Mouse (Mus musculus) hindbrain, embryonic 12.5 days (tissue): ENCODE data around the gene Astn1. TPM values are rescaled to one million over a fixed set of nuclear protein-coding genes. Genes with fewer than 3 reads are reported as not detected.

Source experiments
- ATAC-seq: fragments of 200-750 bp; cut with Nextera tagmentation; 2 replicates; pipeline ENCODE4 v1.8.0; 2017; ENCODE audit warnings: moderate TSS enrichment; ENCODE audit not compliant: low FRiP score
- H3K27ac ChIP-seq: fragments of 300-500 bp; sonication (generic); 2 replicates; pipeline ENCODE4 v1.5.1; 2016; ENCODE audit warnings: mild to moderate bottlenecking
- H3K27me3 ChIP-seq: fragments of 300-500 bp; sonication (generic); 2 replicates; pipeline ENCODE4 v1.6.1; 2016; ENCODE audit warnings: mild to moderate bottlenecking
- H3K36me3 ChIP-seq: fragments of 300-500 bp; sonication (generic); 2 replicates; pipeline ENCODE4 v1.6.1; 2016; ENCODE audit warnings: mild to moderate bottlenecking
- H3K4me1 ChIP-seq: fragments of 300-500 bp; sonication (generic); 2 replicates; pipeline ENCODE4 v1.6.1; 2016
- H3K4me2 ChIP-seq: fragments of 300-500 bp; sonication (generic); replicated peaks from 2 replicates; pipeline ENCODE4 v1.6.1; 2016; ENCODE audit warnings: mild to moderate bottlenecking
- H3K4me3 ChIP-seq: fragments of 300-500 bp; sonication (generic); 2 replicates; pipeline ENCODE4 v1.5.1; 2016; ENCODE audit warnings: mild to moderate bottlenecking
- H3K9ac ChIP-seq: fragments of 300-500 bp; sonication (generic); 2 replicates; pipeline ENCODE4 v1.6.1; 2016; ENCODE audit warnings: mild to moderate bottlenecking, moderate library complexity
- H3K9me3 ChIP-seq: fragments of 300-500 bp; sonication (generic); replicated peaks from 2 replicates; pipeline ENCODE4 v1.6.1; 2016; ENCODE audit warnings: mild to moderate bottlenecking
- WGBS: fragments of 180-500 bp; shearing (Covaris S2); methylation state at CpG from one replicate; pipeline ENCODE4 v1.1.7; 2016; 5-methylcytosine and 5-hydroxymethylcytosine counted together
- polyA plus RNA-seq: library from polyadenylated mRNA; unstranded; fragments of >200 nt; fragmentation: Nextera tagmentation; extraction: Ambion mirVana; gene quantifications from 2 replicates; pipeline ENCODE4 v1.2.1, GENCODE M21; 2016

Gene Astn1
- polyA plus RNA-seq, 1 experiment from 2014 or later: 22.4 TPM

- no peaks in the 10 kb centered on the region for H3K9me3 ChIP-seq
- H3K4me2 ChIP-seq: no peak overlapping the region
- no peak overlapping the region for H3K9ac ChIP-seq
- no peak for ATAC-seq
- WGBS: 77% methylated on average over 1 of the region's 1 CpGs
- no peak overlapping the region for H3K4me3 ChIP-seq
- no peaks in the 10 kb centered on the region for H3K27me3 ChIP-seq
- no peaks in the 10 kb centered on the region for H3K36me3 ChIP-seq
- H3K27ac ChIP-seq: no peak overlapping the region
- H3K4me1 ChIP-seq: no peaks in the 10 kb centered on the region
Observed at GRCm38 (mm10) chr1:158446071-158446470, 84.0 kb downstream of the Astn1 start.

- Histone ChIP-seq H3K4me3 (no peak overlapping the region), H3K36me3 (no peaks in the 10 kb centered on the region), H3K4me2 (no peak overlapping the region), H3K9ac (no peak overlapping the region), H3K27ac (no peak overlapping the region), H3K27me3 (no peaks in the 10 kb centered on the region), H3K4me1 (no peaks in the 10 kb centered on the region), H3K9me3 (no peaks in the 10 kb centered on the region)
- WGBS: 78% methylated on average over 7 of the region's 7 CpGs
- ATAC-seq: no peak
Observed at GRCm38 (mm10) chr1:158447956-158448355, 85.9 kb downstream of the Astn1 start.

DNA sequence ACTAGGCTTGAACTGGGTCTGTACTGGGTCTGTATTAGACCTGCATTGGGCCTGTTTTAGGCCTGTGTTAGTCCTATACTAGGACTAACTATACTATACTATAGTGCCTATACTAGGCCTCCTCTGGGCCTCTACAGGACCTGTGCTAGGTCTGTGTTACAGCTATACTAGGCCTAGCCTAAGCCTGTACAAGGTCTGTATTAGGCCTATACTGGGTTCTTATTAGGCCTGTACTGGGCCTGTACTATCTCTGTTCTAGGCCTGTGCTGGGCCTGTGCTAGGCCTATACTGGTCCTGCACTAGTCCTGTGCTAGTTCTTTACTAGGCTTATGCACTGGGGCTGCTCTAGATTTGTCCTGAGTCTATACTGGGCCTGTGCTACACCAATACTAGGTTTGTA, 90.6 kb downstream of the Astn1 start:
- Histone ChIP-seq H3K4me2 (no peak overlapping the region), H3K36me3 (no peaks in the 10 kb centered on the region), H3K27ac (no peak overlapping the region), H3K9ac (no peak overlapping the region), H3K9me3 (no peaks in the 10 kb centered on the region), H3K27me3 (no peaks in the 10 kb centered on the region), H3K4me3 (no peak overlapping the region), H3K4me1 (no peaks in the 10 kb centered on the region)
- ATAC-seq: no peak

DNA sequence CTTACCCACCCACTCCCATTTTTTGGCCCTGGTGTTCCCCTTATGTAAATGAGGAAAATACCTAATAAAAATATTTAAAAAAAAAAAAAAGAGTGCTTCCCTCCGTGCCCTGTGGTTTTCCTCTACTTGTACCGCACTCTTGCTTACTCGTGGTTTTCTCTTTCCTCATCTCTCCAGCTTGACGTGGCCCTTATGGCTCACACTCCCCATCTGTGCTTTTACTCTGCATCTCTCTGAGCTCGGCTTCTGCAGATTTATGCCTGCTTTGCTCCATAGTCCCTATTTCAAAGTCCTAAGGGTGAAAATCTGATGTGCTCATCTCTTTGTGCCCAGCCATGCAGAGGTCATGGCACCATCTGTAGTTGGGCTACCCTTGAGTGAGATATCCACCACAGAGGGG, 91.5 kb downstream of the Astn1 start:
- no peak for ATAC-seq
- H3K9ac ChIP-seq: no peak overlapping the region
- WGBS: 94% methylated on average over 5 of the region's 5 CpGs
- no peak overlapping the region for H3K27ac ChIP-seq
- no peaks in the 10 kb centered on the region for H3K4me1 ChIP-seq
- H3K4me3 ChIP-seq: no peak overlapping the region
- no peaks in the 10 kb centered on the region for H3K9me3 ChIP-seq
- H3K36me3 ChIP-seq: no peaks in the 10 kb centered on the region
- H3K4me2 ChIP-seq: no peak overlapping the region
- H3K27me3 ChIP-seq: no peaks in the 10 kb centered on the region

DNA sequence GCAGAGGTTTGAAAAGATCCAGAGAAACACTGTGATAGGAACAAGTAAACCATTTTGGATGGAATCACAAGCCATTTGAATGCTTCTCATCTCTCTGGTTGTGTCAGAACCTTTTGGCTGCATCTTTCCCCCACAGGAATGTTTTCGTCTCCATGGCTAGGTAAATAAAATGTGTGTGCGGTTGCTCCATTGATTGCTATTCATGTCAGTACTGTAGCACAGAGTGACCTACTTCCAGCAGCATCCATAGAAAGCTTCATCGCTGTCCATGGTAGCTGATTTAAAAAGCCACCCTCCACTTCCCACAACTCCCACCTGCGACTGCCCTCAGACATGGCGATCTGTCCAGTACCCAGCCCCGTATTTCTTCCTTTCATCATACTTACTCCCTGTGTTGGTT, 101.9 kb downstream of the Astn1 start:
- H3K27ac ChIP-seq: no peak overlapping the region
- no peak overlapping the region for H3K9ac ChIP-seq
- no peaks in the 10 kb centered on the region for H3K9me3 ChIP-seq
- no peak overlapping the region for H3K4me2 ChIP-seq
- no peak for ATAC-seq
- WGBS: 73% methylated on average over 6 of the region's 6 CpGs
- no peak overlapping the region for H3K4me3 ChIP-seq
- no peaks in the 10 kb centered on the region for H3K27me3 ChIP-seq
- H3K36me3 ChIP-seq: no peaks in the 10 kb centered on the region
- no peaks in the 10 kb centered on the region for H3K4me1 ChIP-seq

- H3K4me3 ChIP-seq: no peak overlapping the region
- no peaks in the 10 kb centered on the region for H3K27me3 ChIP-seq
- H3K27ac ChIP-seq: no peak overlapping the region
- H3K36me3 ChIP-seq: no peaks in the 10 kb centered on the region
- no peak overlapping the region for H3K9ac ChIP-seq
- 63% methylated on average over 6 of the region's 6 CpGs for WGBS
- no peaks in the 10 kb centered on the region for H3K9me3 ChIP-seq
- no peak for ATAC-seq
- no peaks in the 10 kb centered on the region for H3K4me1 ChIP-seq
- no peak overlapping the region for H3K4me2 ChIP-seq
Observed at GRCm38 (mm10) chr1:158465286-158465685, 103.2 kb downstream of the Astn1 start.

DNA sequence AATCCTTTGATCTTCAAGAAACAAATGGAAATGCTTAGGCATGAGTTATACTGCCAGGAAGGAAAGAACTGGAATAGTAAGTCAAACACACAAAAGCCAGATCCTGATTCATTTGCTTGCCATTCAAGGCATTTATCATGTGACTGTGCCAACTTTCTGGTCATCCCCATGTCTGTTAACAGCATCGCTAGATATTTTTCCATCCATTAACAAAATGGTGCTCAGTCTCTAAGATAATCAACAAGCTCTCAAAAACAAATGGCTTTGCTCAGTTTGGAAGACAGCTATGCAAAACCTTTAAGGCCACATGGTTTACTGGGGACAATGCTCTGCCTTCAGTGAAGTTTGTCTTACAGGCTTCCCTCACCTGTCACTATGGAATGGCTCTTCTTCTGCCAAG, 115.8 kb downstream of the Astn1 start:
- H3K27me3 ChIP-seq: no peaks in the 10 kb centered on the region
- 95% methylated on average over 1 of the region's 1 CpGs for WGBS
- H3K27ac ChIP-seq: no peak overlapping the region
- no peak overlapping the region for H3K9ac ChIP-seq
- H3K4me2 ChIP-seq: no peak overlapping the region
- H3K9me3 ChIP-seq: no peaks in the 10 kb centered on the region
- H3K4me3 ChIP-seq: no peak overlapping the region
- no peaks in the 10 kb centered on the region for H3K4me1 ChIP-seq
- no peaks in the 10 kb centered on the region for H3K36me3 ChIP-seq
- ATAC-seq: no peak

GRCm38 (mm10) chr1:158480285-158480684, 118.2 kb downstream of the Astn1 start:
- ATAC-seq: no peak
- Histone ChIP-seq H3K27me3 (no peaks in the 10 kb centered on the region), H3K4me2 (no peak overlapping the region), H3K9ac (no peak overlapping the region), H3K36me3 (no peaks in the 10 kb centered on the region), H3K27ac (no peak overlapping the region), H3K9me3 (no peaks in the 10 kb centered on the region), H3K4me1 (no peaks in the 10 kb centered on the region), H3K4me3 (no peak overlapping the region)
- 80% methylated on average over 6 of the region's 6 CpGs for WGBS

DNA sequence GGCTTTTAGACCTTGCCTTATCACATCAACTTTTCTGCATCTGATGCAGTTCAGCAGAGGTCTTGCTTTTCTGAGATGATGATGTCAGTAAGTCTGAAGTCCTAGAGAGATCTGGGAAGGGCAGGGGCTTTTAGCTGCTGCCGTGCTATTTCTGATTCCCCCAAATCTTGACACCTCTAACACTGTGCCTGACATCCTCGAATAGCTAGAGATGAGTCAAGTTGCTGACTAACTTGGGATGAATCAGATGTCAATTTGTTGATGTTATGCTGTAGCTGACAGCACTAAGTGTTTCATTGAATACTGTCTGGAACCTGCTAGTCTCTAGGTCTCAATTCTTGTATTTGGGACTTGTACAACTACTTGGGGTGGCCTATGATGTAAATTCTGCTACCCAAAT, 121.7 kb downstream of the Astn1 start:
- Histone ChIP-seq H3K4me3 (no peak overlapping the region), H3K9ac (no peak overlapping the region), H3K4me2 (no peak overlapping the region), H3K36me3 (no peaks in the 10 kb centered on the region), H3K27ac (no peak overlapping the region), H3K27me3 (no peaks in the 10 kb centered on the region), H3K4me1 (peaks cover 4% of the 10 kb centered on the region; the same call in 1 of the 2 replicates), H3K9me3 (no peaks in the 10 kb centered on the region)
- ATAC-seq: no peak
- WGBS: 89% methylated on average over 2 of the region's 2 CpGs

GRCm38 (mm10) chr1:158489521-158490021, 127.5 kb downstream of the Astn1 start:
- Histone ChIP-seq H3K4me2 (no peak overlapping the region), H3K4me1 (peaks cover 22% of the 10 kb centered on the region), H3K27me3 (no peaks in the 10 kb centered on the region), H3K4me3 (no peak overlapping the region), H3K36me3 (no peaks in the 10 kb centered on the region), H3K9ac (no peak overlapping the region), H3K9me3 (no peaks in the 10 kb centered on the region), H3K27ac (peak overlapping the region; percentile 37)
- whole genome bisulfite sequencing: 28% methylated on average over 4 of the region's 4 CpGs
- ATAC-seq: peak; percentile 78

GRCm38 (mm10) chr1:158490175-158490574, 128.1 kb downstream of the Astn1 start:
- Histone ChIP-seq H3K4me1 (peaks cover 22% of the 10 kb centered on the region), H3K36me3 (no peaks in the 10 kb centered on the region), H3K27ac (peak overlapping the region; percentile 37; the same call in 1 of the 2 replicates), H3K4me2 (no peak overlapping the region), H3K9ac (no peak overlapping the region), H3K4me3 (no peak overlapping the region), H3K9me3 (no peaks in the 10 kb centered on the region), H3K27me3 (no peaks in the 10 kb centered on the region)
- WGBS: 37% methylated on average over 1 of the region's 1 CpGs
- ATAC-seq: no peak

GRCm38 (mm10) chr1:158493289-158493688, 131.2 kb downstream of the Astn1 start:
- 48% methylated on average over 3 of the region's 3 CpGs for WGBS
- no peaks in the 10 kb centered on the region for H3K27me3 ChIP-seq
- H3K36me3 ChIP-seq: no peaks in the 10 kb centered on the region
- H3K27ac ChIP-seq: no peak overlapping the region
- H3K4me3 ChIP-seq: no peak overlapping the region
- no peak overlapping the region for H3K4me2 ChIP-seq
- ATAC-seq: no peak
- H3K9me3 ChIP-seq: no peaks in the 10 kb centered on the region
- H3K9ac ChIP-seq: no peak overlapping the region
- peaks cover 22% of the 10 kb centered on the region for H3K4me1 ChIP-seq

DNA sequence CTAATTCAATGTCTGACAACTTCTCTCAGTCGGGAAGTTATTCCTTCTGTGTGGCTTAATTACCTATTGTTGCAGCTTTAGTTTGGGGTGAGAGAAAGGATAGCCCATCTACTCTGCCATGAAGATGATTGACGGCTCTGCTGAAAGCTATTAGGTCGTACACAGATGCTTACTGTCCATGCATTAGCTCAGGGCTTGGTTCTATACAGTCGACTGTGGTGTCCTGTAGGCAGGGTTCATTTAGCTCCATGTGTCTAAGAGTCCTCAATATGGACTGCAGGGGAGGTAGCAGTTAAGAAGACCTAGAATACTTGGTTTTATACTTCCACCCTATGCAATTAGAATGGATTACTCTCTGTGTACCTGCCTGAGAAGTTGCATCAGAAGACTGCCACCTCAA, 138.1 kb downstream of the Astn1 start:
- H3K36me3 ChIP-seq: peaks cover 8% of the 10 kb centered on the region; the same call in 1 of the 2 replicates
- peaks cover 10% of the 10 kb centered on the region for H3K4me1 ChIP-seq
- no peaks in the 10 kb centered on the region for H3K9me3 ChIP-seq
- no peak overlapping the region for H3K27ac ChIP-seq
- ATAC-seq: no peak
- H3K4me3 ChIP-seq: no peak overlapping the region
- WGBS: 41% methylated on average over 4 of the region's 4 CpGs
- no peaks in the 10 kb centered on the region for H3K27me3 ChIP-seq
- no peak overlapping the region for H3K9ac ChIP-seq
- no peak overlapping the region for H3K4me2 ChIP-seq
